Comparison of ENCODE assay signal across 25 mouse cellular contexts in genomic region chrX:143347227-143347626, GRCm38 (mm10). TPM values are rescaled to one million over a fixed set of nuclear protein-coding genes. Genes with fewer than 3 reads are reported as not detected.
DNase-seq lines count a peak whose midpoint lies in the region; ATAC-seq lines count a peak whose summit lies in the region.
"Had no signal": no experiment of that assay in that cellular context is flagged by ENCODE, and none has a peak within 500 bp of the region (broad histone marks: within the 10 kb centered on the region; RNA-seq: fewer than 3 reads in every experiment).

No protein-coding gene starts in this region.

- no peaks in the 10 kb centered on the region for H3K4me1 ChIP-seq in midbrain, embryonic 11.5 days (ENCODE audit: control insufficient read depth, insufficient read depth, low read length)
- no peaks in the 10 kb centered on the region for H3K4me1 ChIP-seq in midbrain, embryonic 15.5 days
- H3K4me1 ChIP-seq in midbrain, embryonic 14.5 days (ENCODE audit: control insufficient read depth, insufficient read depth, low read length), result 0 out of 2 replicates have a peak, but pooled peaks cover 4% of the 10 kb centered on the region
- H3K4me1 ChIP-seq in midbrain, embryonic 10.5 days, result peaks cover 12% of the 10 kb centered on the region; the same call in 1 of the 2 replicates
- H3K4me1 ChIP-seq: embryonic facial prominence, embryonic 12.5 days; embryonic facial prominence, embryonic 15.5 days; hindbrain, embryonic 15.5 days; intestine, embryonic 15.5 days had no signal

- H3K4me3 ChIP-seq in midbrain, embryonic 11.5 days (ENCODE audit: low read depth, low read length), result no peak overlapping the region
- no peak overlapping the region for H3K4me3 ChIP-seq in midbrain, embryonic 15.5 days
- no peak overlapping the region for H3K4me3 ChIP-seq in midbrain, embryonic 14.5 days (replicated peaks; ENCODE audit: low read depth, low read length)
- no peak overlapping the region for H3K4me3 ChIP-seq in midbrain, embryonic 10.5 days
- H3K4me3 ChIP-seq: embryonic facial prominence, embryonic 12.5 days; embryonic facial prominence, embryonic 15.5 days; gastrocnemius, adult 2 months; heart, embryonic 13.5 days; hindbrain, embryonic 12.5 days; hindbrain, embryonic 15.5 days; intestine, embryonic 15.5 days had no signal

- ATAC-seq in midbrain, embryonic 11.5 days (ENCODE audit: low FRiP score), result peak; percentile 61
- ATAC-seq in midbrain, embryonic 15.5 days (replicated peaks), result no peak
- ATAC-seq in midbrain, embryonic 14.5 days (ENCODE audit: low FRiP score, low TSS enrichment), result no peak
- ATAC-seq: forebrain, embryonic 14.5 days; forebrain, postnatal 0 days; intestine, embryonic 15.5 days had no signal

- no peak overlapping the region for H3K4me2 ChIP-seq in midbrain, embryonic 11.5 days
- H3K4me2 ChIP-seq in midbrain, embryonic 15.5 days, result no peak overlapping the region
- no peak overlapping the region for H3K4me2 ChIP-seq in midbrain, embryonic 14.5 days (ENCODE audit: low read length)
- H3K4me2 ChIP-seq: embryonic facial prominence, embryonic 12.5 days; embryonic facial prominence, embryonic 15.5 days; heart, embryonic 13.5 days; hindbrain, embryonic 12.5 days; hindbrain, embryonic 15.5 days; intestine, embryonic 15.5 days had no signal

- H3K9ac ChIP-seq in midbrain, embryonic 11.5 days (ENCODE audit: low read length), result no peak overlapping the region
- no peak overlapping the region for H3K9ac ChIP-seq in midbrain, embryonic 15.5 days
- H3K9ac ChIP-seq in midbrain, embryonic 14.5 days (replicated peaks; ENCODE audit: low read length), result no peak overlapping the region
- H3K9ac ChIP-seq: embryonic facial prominence, embryonic 12.5 days; embryonic facial prominence, embryonic 15.5 days; forebrain, postnatal 0 days; heart, embryonic 13.5 days; hindbrain, embryonic 12.5 days; hindbrain, embryonic 15.5 days; intestine, embryonic 15.5 days had no signal

- H3K27me3 ChIP-seq in midbrain, embryonic 11.5 days (ENCODE audit: control insufficient read depth, insufficient read depth, low read length), result peaks cover 16% of the 10 kb centered on the region
- H3K27me3 ChIP-seq in midbrain, embryonic 15.5 days (replicated peaks), result peaks cover 14% of the 10 kb centered on the region; the same call in 1 of the 2 replicates
- no peaks in the 10 kb centered on the region for H3K27me3 ChIP-seq in midbrain, embryonic 14.5 days (ENCODE audit: control insufficient read depth, insufficient read depth, low read length)
- peaks cover 100% of the 10 kb centered on the region for H3K27me3 ChIP-seq in midbrain, embryonic 10.5 days (ENCODE audit: low read depth, poor library complexity, severe bottlenecking)
- H3K27me3 ChIP-seq: hindbrain, embryonic 15.5 days; intestine, embryonic 15.5 days had no signal

- no peak overlapping the region for H3K27ac ChIP-seq in midbrain, embryonic 11.5 days (ENCODE audit: low read depth, low read length)
- H3K27ac ChIP-seq in midbrain, embryonic 15.5 days, result no peak overlapping the region
- H3K27ac ChIP-seq in midbrain, embryonic 14.5 days (replicated peaks; ENCODE audit: low read depth, low read length), result no peak overlapping the region
- no peak overlapping the region for H3K27ac ChIP-seq in midbrain, embryonic 10.5 days (replicated peaks)
- H3K27ac ChIP-seq: embryonic facial prominence, embryonic 12.5 days; embryonic facial prominence, embryonic 15.5 days; gastrocnemius, adult 2 months; heart, embryonic 13.5 days; hindbrain, embryonic 12.5 days; hindbrain, embryonic 15.5 days; intestine, embryonic 15.5 days had no signal

- no peaks in the 10 kb centered on the region for H3K36me3 ChIP-seq in midbrain, embryonic 11.5 days (ENCODE audit: control insufficient read depth, insufficient read depth, low read length)
- no peaks in the 10 kb centered on the region for H3K36me3 ChIP-seq in midbrain, embryonic 15.5 days (replicated peaks)
- H3K36me3 ChIP-seq in midbrain, embryonic 14.5 days (ENCODE audit: control insufficient read depth, insufficient read depth, low read length), result no peaks in the 10 kb centered on the region
- no peaks in the 10 kb centered on the region for H3K36me3 ChIP-seq in midbrain, embryonic 10.5 days
- H3K36me3 ChIP-seq: embryonic facial prominence, embryonic 12.5 days; embryonic facial prominence, embryonic 15.5 days; heart, embryonic 13.5 days; hindbrain, embryonic 12.5 days; hindbrain, embryonic 15.5 days; intestine, embryonic 15.5 days had no signal

- no peaks in the 10 kb centered on the region for H3K9me3 ChIP-seq in midbrain, embryonic 11.5 days (ENCODE audit: control insufficient read depth, low read length)
- no peaks in the 10 kb centered on the region for H3K9me3 ChIP-seq in midbrain, embryonic 15.5 days
- no peaks in the 10 kb centered on the region for H3K9me3 ChIP-seq in midbrain, embryonic 14.5 days (ENCODE audit: control insufficient read depth, low read length)
- H3K9me3 ChIP-seq in midbrain, embryonic 10.5 days (replicated peaks), result no peaks in the 10 kb centered on the region
- H3K9me3 ChIP-seq: embryonic facial prominence, embryonic 12.5 days; embryonic facial prominence, embryonic 15.5 days; heart, embryonic 13.5 days; hindbrain, embryonic 12.5 days; hindbrain, embryonic 15.5 days; intestine, embryonic 15.5 days had no signal

- peak; percentile 14 for DNase-seq in embryo, embryonic 11 days
- no peak for DNase-seq in embryo, embryonic 10.5 days (ENCODE audit: low spot score)
- peak; percentile 81 for DNase-seq in midbrain, embryonic 11.5 days (ENCODE audit: low spot score, missing footprints)
- DNase-seq in midbrain, embryonic 14.5 days, result peak; percentile 12
- DNase-seq in midbrain, embryonic 10.5 days (ENCODE audit: low spot score), result no peak
- DNase-seq: adrenal gland, postnatal 10 days; adrenal gland, postnatal 36 days; cerebellum, adult 11 months; cerebellum, adult 2 months; cerebellum, postnatal 10 days; cerebellum, postnatal 36 days; forebrain, postnatal 0 days; gastrocnemius, adult 2 months; gastrocnemius, postnatal 14 days; heart, adult 18-20 months; heart, postnatal 14 days; heart, postnatal 4 days had no signal

- WGBS in midbrain, embryonic 11.5 days, result 31% methylated on average over 5 of the region's 5 CpGs
- WGBS in midbrain, embryonic 15.5 days, result 27% methylated on average over 5 of the region's 5 CpGs
- 25% methylated on average over 5 of the region's 5 CpGs for WGBS in midbrain, embryonic 14.5 days
- 38% methylated on average over 5 of the region's 5 CpGs for WGBS in midbrain, embryonic 10.5 days

RNA-seq across cellular contexts. Expression of gene Chrdl1, which starts 46.8 kb away (rescaled TPM):
- 4.9 and 6.0 TPM in 2 replicates for polyA plus RNA-seq in midbrain, embryonic 11.5 days (2014; fragmentation: Nextera tagmentation; extraction: Ambion mirVana)
- 4.0 and 4.7 TPM in 2 replicates for polyA plus RNA-seq in midbrain, embryonic 15.5 days (2015; fragmentation: Nextera tagmentation; extraction: Ambion mirVana)
- 2.7 and 6.9 TPM in 2 replicates for polyA plus RNA-seq in midbrain, embryonic 14.5 days (2014; fragmentation: Nextera tagmentation; extraction: Ambion mirVana)
- polyA plus RNA-seq in midbrain, embryonic 10.5 days (2016; fragmentation: Nextera tagmentation; extraction: Ambion mirVana), result 2.8 and 3.4 TPM in 2 replicates

Comparison
In these comparisons a context has a peak if more than half of its experiments do, and no peak if none do; other contexts are left out.
1. DNase-seq: peak in embryo, embryonic 11 days (single experiment), midbrain, embryonic 11.5 days (single experiment) and midbrain, embryonic 14.5 days (single experiment); none in embryo, embryonic 10.5 days (single experiment) and midbrain, embryonic 10.5 days (single experiment).